Mouse (Mus musculus) cerebellum, adult (tissue): ENCODE data around the gene Zkscan1.
"Not testable (repeated sequence)": the region's sequence is repeated elsewhere in the genome, so short reads cannot be mapped to it uniquely, and the experiment has no call there.

ENCODE experiments used
- ATAC-seq: cut with Nextera tagmentation; 2 replicates; pipeline ENCODE4 v1.9.2; 2017; ENCODE audit warnings: mild to moderate bottlenecking, moderate library complexity, mixed read lengths; ENCODE audit not compliant: insufficient number of reproducible peaks, low FRiP score, low TSS enrichment

Gene Zkscan1

DNA sequence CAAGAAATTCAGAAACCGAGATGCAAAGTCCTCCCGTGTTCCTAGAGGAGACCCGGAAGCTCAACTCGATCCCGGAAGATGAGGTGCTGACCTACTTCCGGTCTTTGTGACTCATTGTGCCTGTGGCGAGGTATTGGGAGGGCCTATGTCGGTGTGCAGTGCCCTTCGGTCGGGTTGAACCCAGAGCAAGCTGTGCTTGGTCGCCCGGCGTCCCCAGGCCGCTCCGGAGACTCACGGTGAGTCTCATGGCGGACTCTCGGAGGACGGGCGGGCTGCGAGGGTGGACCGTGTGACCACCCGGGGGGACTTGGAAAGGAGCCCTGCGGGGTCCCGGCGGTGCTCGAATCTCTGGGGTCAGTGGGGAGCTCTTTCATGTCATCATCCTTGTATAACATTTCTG lies at the start of gene Zkscan1:
Gene Zkscan1 (plus strand): TSS at position 89 of the 400 bp plus-strand sequence.
- peak; percentile 96 for ATAC-seq

DNA sequence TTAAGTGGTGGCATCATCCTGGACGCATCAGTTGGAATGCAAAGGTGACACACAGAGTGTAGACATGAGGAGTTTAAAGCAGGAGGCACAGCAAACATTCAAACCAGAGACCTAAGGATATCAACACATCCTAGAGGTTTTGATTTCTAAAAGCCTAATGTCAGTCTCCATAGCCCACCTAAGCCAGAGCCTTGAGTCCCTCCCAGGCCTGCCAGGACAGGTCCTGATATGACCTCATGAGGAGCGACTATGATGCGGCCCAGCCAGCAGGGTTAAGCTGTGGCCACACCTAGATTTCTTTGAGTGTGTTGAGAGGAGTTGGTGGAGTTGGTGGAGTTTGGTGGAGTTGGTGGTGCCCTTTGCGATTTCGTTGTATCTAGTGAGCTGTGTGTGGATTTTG lies 32.0 kb upstream of the Zkscan1 start, which contains the start of gene Smok3c:
Gene Smok3c (plus strand): TSS at position 301 of the 400 bp plus-strand sequence.
- not testable (repeated sequence) for ATAC-seq

DNA sequence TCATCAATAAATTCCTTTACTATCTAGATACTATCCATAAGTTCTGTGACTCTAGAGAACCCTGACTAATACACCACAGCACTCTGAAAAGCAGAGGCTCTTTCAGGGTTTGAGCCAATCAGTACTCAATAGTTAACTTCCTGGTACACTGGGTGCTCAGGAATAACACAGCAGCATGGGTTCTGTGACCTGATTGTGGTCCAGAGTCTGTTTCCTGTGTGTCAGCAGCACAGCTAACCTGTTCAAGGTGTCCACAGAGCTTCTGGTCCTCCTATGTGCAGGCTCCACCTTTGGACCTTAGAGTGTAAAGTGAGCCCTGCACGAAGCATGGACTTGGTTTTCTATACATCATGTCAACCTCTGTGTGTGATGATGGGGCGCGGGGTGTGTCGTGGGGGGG lies 11.1 kb upstream of the Zkscan1 start:
- ATAC-seq: no peak

DNA sequence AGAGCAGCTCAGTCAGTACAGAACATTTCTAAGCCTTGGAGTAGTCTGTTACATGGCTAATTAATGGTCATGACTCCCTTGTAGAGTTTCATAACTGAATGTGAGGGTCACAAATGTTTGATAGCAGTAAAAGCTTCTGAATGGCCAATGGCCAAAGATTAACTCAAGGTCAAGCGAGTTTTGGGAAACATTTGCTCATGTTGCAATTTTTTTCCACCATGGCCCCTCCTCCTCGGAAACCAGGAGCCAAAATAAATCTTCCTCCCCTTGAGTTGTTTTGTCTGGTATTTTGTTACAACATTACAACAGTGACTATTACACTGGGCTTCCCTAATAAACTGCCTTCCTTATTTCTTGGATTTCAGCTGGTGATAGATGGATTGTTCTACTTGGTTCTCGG lies 9.2 kb upstream of the Zkscan1 start:
- no peak for ATAC-seq

DNA sequence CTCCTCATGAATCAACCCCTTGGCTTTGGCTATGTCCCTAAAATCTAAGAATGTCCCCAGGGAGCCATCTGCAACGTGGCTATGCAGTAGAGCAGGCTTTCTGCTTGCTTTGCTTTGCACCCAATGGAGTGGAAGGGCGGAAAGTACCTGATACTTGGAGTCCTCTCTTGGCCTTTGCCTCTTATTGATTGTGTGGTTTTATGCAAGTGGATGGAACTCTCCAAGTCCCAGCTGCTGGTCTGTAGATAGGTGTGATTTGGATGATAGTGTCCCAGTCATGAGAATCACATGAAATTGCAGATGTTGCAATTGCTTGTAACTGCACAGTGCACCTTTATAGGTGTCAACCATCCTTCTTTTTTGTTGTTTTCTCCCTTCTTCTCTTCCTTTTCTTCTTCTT lies 8.7 kb upstream of the Zkscan1 start:
- no peak for ATAC-seq

DNA sequence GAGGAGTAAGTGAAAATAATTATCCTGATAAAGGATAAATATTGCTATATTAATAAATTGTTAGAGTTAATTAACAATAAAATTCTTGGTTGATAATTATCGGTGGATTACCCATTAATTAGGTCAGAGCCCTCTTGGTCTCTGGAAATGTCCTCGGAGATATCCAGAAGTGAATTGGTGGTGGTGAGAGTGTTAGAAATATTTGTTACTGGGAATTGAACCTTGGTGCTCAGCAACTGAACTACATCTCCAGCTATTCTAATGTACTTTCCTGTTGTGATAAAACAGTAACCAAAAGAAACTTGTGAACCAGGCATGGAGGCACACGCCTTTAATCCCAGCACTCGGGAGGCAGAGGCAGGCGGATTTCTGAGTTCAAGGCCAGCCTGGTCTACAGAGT lies 4.4 kb upstream of the Zkscan1 start:
- no peak for ATAC-seq

DNA sequence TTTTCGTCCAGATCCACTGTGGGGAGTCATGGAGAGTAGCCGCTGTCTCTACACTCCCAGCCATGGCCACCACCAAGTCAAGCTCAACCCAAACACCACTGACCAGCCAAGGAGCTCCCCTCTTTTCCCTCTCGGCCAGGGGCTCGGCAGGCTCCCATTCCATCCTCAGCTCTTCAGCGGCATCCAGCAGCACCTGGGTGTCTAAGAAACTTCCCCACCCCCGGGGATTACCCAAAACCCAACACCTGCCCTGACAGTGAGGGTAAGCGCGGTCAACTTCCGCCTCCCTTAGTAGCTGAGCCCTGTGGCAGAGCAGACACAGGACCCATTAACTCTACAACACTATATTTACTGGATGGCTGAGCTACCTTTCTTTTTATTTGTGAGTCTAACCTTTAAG lies 3.4 kb upstream of the Zkscan1 start:
- ATAC-seq: no peak

DNA sequence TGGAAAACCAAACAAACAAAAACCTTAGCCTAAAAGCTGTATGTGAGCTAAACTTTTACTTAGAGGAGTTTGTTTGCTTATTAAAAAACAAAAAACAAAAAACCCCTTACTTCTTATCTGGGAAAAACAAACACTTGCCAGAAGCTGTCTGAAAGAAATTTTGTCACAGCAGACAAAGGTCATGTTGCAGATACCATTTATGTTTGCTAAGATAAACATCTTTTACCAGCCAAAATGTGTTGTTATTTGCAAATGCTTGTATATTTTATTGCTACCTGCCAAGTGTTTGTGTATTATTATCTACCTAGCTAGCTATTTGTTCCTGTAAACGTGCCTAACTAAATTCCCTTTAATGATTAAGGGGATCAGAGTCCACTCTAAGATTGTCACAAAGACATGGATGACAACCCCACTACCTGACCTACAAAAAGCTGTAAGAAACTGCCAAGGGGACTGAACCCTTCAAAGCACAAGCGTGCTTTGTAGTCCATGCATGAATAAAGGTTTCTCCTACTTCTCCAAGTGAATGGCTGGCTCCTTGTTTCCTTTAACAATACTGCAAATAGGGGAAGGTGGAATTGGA lies 1.5 kb upstream of the Zkscan1 start:
- ATAC-seq: no peak

DNA sequence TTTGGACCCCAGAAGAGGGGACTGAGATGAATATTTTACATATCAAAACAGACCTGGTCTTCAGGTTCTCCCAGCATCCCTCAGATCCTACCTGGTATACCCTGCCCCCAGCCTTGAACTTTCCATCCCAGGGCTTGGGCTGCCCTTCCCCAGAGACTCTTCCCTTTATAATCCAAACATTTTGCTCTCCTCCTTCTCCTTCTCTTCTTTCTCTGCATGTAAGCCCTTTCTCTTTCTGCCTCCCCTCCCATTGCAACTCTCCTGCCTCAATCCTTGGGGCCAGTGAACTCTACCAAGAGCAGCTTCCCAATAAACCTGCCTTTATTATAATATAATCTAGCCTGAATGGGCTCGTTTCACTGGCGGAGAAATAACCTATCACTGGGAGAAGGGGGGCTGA lies 948 bp upstream of the Zkscan1 start:
- no peak for ATAC-seq

DNA sequence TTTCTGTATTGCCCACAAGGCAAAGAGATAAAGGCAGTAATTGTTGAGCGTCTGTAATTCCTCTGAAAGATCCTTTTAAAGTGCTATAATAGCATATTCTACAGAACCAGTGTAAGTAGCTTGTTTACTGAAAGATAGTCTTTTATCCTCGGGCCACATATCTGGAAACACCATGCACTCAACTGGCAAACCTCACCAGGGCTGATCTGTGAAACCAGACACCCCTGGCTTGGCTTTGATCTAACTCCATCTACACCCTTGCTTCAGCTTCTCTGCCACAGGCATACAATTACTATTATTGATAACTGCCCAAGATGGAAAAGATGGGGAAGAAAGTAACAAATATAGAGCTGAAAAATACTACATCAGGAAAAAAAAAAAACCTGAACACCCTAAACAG lies 377 bp upstream of the Zkscan1 start:
- ATAC-seq: no peak

DNA sequence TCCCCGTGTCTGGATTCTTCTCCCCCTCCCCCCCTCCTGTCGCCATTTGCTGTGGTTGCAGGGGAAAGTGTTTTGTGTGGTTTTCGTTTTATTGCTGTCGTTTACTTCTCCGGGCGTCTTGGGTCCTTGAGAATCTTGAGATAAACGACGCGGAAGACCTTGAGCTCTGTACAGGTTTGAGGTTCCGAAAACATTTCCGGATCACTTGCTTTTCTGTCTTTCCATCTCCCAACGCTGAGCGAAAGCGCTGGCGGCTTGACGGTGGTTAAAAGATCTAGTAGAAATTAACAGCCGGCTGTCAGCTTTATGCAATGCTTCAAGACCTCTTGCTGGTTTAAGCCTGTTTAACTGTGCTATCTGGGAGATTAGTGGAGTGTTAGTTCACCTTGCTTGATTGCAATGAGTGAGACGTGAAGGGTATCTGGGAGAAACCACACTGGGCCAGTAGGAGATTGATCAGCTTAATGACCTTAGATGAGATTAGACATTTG lies 582 bp downstream of the Zkscan1 start:
- ATAC-seq: no peak

DNA sequence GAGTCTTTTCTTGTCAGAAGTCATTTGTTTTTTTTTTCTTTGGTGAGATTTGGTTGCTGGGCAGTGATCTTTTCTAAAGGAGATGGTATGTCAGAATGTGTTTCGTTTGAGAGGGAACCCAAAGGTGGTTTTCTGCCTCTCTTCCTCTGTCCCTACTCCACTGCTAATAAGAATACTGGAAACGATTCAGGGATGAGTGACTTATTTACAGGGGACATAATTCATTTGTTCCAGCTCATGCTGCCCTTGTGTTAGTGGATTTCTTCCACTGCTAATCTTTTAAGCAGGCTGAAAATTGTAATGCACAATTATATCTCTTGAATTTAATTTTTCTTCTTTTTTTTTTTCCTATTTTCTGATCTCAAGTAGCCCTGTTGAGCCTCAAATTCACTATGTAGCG lies 2.0 kb downstream of the Zkscan1 start:
- ATAC-seq: no peak

DNA sequence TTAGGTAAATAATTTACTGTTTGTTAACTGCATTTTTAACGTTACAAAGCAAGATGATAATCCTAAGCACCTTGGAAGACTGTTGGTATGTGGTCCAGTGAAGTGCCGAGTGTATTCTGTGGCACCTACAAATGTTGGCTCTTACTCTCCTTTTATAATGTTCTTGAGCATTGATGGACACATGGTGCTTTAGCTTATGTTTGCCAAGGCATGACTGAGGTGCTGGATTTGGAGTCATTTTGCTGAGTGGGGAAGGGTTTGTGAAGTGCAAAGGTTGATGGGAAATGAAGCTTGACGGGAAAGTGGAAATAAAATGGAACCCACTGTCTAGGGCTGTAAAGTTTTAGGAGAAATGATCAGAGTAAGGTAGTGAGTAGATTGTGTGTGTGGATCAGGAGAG lies 3.5 kb downstream of the Zkscan1 start:
- ATAC-seq: no peak

DNA sequence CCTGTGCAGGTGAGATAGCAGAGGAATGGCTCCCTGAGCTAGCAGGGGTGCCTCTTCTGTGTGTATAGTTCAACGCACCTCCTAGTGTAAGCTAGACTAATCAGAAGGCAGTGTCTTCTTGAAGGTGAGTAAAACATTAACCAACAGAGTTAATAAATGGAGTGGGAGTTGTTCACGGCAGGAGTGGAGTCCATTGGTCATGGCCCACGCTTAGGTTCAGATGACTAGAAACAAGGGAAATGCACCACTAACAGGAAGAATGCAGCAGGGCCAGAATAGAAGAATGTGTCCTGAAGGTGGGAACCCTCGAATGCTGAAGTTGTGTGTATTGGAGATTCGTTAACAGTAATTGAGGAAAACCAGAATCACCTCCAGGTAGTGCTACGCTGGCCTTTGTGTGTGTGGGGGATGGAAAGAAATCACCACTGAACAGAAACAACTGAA lies 4.2 kb downstream of the Zkscan1 start:
- no peak for ATAC-seq

DNA sequence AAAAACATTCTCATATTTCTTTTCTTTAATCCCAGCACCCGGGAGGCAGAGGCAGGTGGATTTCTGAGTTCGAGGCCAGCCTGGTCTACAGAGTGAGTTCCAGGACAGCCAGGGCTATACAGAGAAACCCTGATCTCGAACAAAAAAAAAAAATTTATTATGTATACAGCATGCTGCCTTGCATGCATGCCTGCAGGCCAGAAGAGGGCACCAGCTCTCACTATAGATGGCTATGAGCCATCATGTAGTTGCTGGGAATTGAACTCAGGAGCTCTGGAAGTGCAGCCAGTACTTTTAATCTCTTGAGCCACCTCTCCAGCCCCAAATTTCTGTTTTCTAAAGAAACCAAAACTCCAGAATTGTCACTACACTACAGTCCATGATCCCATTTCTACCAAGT lies 5.4 kb downstream of the Zkscan1 start:
- ATAC-seq: no peak

DNA sequence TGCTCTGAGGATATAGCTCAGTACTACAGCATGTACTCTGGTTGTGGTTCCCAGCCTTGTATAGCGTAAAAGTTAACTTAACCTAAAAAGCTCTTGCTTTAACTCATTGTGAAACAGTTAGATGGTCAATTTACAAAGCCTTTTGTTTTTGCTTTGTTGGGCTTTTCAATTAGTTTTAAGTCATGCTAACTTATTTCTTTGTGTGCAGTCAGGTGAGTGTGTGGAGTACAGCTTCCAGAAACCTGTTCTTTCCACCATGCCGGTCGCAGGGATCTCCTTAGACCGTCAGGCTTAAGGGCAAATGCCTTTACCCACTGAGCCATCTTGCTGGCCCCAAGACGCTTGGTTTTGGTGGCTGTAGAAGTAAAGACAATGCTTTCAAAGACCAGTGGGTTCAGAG lies 5.9 kb downstream of the Zkscan1 start:
- ATAC-seq: no peak

DNA sequence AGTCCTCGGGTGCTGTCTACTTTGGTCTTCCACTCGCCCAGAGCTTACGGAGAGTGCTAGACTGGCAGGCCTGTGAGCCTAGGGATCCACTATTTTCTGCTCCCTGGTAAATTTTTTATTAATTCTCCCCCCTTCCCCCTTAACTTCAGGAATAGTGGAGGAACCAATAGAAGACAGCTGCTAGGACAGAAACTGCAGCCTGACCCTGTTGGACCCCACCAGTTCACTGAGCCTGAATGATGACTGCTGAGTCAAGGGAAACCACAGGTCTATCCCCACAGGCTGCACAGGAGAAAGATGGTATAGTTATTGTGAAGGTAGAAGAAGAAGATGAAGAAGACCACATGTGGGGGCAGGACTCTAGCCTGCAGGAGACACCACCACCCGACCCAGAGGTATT lies 7.9 kb downstream of the Zkscan1 start:
- no peak for ATAC-seq

DNA sequence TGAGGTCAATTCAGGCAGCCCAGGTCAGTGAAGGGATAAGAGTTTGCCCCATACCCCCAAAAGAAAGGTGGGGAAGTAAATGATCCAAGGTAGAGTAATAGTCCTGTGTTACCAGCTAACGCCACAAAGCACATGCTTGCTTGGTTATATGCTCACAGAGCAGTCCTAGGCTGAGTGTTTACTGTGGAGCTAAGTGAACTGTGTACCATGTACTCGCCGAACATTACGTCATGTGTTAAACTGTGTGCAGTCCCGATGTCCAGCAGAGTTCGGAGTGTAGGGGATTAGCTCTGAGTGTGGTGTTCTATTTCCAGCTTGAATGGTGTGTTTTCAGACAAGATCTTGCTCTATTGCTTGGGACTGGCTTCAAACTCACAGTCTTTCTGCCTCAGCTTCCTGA lies 9.6 kb downstream of the Zkscan1 start:
- ATAC-seq: no peak

DNA sequence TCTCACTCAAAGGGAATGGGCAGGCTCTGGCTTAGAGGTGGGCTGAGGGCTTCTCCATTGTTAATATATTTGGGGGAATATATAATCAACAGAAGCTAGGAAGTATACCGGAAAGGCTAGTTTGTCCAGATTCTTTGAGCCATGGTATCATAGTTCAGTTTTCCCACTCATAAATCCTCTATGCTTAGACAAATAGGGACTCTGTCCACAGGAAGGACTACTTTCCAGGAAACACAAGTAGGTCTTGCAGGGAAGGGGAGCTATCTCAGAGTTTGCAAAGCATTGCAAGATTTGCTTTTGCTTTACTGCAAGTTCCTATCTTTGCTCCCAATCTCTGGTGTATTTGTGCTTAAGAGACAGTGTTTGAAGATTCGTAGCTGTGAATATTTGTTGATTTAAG lies 20.1 kb downstream of the Zkscan1 start:
- ATAC-seq: no peak

DNA sequence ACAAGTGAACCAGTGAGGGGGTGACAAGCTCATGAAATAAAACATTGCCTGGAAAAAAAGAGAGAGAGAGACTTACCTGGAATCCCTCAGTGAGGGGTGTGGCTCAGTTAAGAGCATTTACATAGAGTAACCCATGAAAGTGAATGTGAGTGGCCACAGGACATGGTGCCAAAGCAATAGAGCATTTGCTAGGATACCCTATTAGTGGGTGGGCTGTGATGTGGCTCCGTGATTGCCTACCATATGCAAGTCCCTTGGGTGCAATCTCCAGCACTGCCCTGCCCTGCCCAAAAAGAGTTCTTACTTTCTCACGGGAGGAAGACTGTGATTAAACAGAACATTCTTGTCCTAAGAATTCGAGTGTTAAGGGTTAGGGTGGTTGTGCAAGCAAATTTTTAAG lies 22.2 kb downstream of the Zkscan1 start:
- ATAC-seq: no peak

DNA sequence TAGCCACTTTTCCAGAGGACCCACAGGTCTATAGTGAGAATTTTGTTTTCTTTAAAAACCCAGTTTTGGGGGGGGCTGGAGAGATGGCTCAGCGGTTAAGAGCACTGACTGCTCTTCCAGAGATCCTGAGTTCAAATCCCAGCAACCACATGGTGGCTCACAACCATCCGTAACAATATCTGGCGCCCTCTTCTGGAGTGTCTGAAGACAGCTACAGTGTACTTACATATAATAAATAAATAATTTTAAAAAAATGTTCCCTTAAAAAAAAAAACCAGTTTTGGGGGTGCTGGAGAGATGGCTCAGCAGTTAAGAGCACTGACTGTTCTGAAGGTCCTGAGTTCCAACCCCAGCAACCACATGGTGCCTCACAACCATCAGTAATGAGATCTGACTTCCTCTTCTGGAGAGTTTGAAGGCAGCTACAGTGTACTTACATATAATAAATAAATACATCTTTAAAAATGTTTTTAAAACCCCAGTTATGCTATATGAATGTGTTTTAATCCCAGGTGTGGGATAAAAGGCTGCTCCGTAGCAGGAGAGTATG lies 25.0 kb downstream of the Zkscan1 start:
- ATAC-seq: not testable (repeated sequence)
